Mouse (Mus musculus): ENCODE measurements at regions not wholly inside any gene's neighbourhood (a gene's known extent, or its start where the extent isn't known, plus 50 kb on each side); places are given as distances from the start of the nearest gene placed in this dataset.
A peak's percentile ranks its signal among the peaks of the same experiment; 100 is the strongest.

DNA sequence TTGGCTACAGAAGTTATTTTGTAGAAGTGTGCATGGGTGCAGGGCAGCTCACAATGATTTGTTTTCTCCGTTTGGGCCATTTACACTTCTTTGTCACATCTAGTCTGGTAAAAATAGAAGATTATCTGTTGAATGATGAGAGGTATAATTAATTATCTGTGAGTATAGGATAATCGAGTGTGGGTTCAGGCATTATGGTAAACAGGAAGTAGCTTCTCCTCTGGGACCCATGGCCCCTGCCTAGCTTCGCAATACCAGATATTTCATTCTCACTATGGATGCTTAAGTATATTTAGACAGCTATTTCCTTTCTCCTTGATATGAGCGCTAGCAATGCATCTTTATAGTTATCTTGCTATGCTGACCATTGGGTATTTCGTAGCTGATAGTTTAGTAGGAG, 1373.7 kb upstream of the Pcdh20 start:
- no peak for DNase-seq (ENCODE audit: low spot score)

DNA sequence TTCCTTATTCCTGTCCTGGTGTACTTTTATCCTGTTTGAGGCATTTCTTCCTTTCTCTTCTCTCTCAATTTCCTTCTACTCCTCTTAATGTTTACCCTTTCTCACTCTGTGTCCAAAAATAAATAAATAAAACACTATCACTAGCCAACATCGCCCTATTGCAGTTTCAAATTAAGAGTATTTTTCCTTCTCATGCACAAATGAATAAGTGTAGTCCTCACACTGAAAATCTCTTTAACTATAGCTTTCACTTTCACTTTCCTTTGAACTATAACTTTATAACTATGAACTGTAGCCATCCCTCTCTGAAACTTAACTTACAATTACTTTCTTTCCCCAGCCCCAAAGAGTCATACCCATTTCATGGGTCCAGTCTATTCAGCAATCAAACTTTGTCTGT, 1355.5 kb upstream of the Pcdh20 start:
- DNase-seq (ENCODE audit: low spot score) = no peak

DNA sequence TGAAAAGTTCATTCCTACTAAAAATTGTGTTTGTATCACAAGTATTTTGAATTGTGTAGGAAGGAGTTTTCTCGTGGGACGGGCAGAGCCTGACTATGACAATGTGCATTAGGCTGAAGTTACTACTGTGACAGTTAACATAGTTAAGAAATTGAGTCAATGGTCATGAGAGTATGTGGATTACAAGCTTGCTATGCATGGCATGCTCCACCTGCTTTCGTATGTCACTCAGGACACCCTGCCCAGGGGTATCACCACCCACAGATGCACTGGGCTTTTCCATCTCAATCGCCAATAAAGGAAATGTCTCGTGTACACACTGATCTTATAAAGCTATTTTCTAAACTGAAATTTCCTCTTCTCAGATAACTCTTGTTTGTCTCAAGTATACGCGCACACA, 1354.8 kb upstream of the Pcdh20 start:
- DNase-seq (ENCODE audit: low spot score) = no peak

DNA sequence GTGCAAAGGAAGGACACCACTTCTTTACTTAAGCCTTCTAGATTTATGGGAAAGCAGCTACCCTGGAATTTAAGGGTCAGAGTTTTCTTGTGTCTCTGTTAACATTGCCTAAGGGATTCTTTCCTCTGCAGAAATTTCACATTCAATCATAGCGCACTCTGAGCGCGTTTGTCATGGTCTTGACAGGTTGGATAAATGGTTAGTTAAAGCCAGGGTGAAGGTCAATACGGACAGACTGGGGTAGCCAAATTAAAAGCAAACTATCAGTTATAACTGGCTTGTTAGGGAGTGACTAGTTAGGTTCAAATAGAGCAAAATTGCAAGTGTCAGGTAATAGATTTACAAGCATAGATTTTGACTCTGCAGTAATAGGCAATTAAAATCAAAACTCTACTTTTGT, 1352.2 kb upstream of the Pcdh20 start:
- peak; percentile 69 for DNase-seq (ENCODE audit: low spot score)

DNA sequence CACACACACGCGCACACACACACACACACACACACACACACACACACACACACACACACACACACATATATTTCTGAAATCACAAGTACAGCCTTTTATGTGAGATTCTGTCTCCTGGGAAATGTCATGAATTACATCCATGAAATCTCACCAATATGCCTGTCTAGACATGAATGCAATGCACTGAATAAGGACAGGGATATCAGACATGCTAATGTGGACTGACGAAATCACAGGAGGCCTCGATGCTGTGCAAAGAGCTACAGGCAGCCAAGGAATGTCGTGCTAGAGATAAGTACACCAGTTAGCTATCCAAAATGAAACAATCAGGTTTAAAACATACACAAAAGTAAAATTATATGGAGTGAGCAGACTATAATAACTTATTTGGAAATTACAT, 1351.0 kb upstream of the Pcdh20 start:
- DNase-seq (ENCODE audit: low spot score) = peak; percentile 40

DNA sequence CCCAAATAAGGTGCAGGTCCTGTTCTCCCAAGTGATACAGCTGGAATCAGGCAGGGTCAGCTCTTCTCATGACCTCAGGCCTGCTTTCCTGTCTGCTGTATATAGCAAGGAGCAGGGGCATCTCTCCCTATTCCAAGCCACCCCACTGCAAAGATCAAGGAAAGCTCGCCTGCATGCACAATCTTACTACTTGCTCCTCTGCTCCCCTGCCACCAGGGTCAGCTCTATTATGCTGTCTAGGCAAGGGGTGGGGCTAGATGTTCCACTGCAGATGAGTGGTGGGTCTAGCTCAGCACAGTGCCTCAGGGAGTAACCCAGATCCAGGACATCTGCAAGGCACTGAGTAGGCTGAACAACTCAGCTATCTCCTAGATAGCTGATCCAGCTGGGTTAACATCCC, 1335.6 kb upstream of the Pcdh20 start:
- no peak for DNase-seq (ENCODE audit: low spot score)

DNA sequence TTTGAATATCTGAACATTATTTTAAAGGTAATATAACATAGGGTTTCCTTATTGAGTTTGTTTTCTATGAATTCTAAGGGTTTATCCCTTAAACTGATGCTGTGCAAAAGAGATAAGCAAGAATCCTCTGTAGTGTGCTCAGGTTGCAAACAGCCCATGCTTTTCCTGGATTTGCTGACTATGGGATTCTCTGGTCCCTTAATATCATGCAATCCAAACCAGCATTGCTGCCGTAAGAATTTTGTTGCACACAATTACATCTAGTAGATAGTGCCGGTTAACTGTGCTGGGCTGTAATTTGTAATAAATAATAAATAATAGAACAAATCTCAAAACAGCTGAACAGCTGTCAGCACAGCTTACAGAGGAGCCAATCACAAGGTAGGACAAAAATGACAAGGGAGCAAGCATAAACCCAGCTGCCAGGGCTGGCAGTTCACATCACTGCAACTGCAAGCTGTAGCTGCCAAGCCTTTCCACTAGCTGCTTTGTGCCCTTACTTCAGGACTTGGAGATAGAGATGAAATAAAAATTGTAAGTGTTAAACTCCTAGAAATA, 1333.6 kb upstream of the Pcdh20 start:
- peak; percentile 25 for DNase-seq (ENCODE audit: low spot score)

DNA sequence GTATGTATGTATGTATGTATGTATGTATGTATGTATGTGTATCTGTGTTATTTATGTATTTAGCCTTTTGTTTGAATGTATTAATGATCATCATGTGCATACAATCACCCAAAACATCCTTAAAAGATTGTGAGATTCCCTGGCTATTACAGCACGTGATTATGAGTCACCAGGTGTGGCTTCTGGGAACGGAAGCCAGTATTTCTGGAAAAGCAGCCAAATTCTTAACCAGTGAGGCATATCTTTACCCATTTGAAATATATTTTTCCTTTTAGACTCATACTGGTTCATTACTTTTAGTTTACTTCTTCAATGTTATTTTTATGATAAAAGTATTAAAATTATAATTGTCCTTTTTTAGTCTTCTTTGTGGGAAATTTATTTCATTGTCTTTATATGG, 1284.6 kb upstream of the Pcdh20 start:
- DNase-seq (ENCODE audit: low spot score) = no peak

DNA sequence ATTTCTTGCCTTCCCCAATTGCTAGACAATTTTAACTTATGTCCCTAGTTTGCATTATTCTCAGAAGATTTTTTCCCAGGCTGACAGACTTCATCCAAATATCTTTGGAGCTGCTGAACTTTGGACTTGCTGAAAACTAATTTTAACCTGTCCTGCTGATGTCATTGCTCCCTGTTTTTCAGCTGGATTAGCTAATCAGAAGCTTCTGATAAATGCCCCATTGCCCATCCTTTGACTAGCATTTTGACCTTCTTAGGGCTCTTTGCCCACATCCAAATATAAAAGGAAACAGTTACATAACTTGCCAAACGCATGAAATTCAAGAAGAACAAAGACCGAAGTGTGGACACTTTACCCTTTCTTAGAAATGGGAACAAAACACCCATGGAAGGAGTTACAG, 1242.5 kb upstream of the Pcdh20 start:
- no peak for DNase-seq (ENCODE audit: low spot score)

Data from retina, embryonic 14.5 days (tissue).